In genomic region chr1:180226766-180227165, GRCm38 (mm10) we compare ENCODE assay signal across 8 mouse cellular contexts. TPM values are rescaled to one million over a fixed set of nuclear protein-coding genes. Genes with fewer than 3 reads are reported as not detected.
A peak's percentile ranks its signal among the peaks of the same experiment; 100 is the strongest.
DNase-seq lines count a peak whose midpoint lies in the region; ATAC-seq and TF ChIP-seq lines count a peak whose summit lies in the region.

No protein-coding gene starts in this region.

- no peak for TF ChIP-seq CTCF in gastrocnemius, adult 2 months (IDR thresholded peaks at IDR 0.05)
- TF ChIP-seq CTCF in spleen, adult 2 months (IDR thresholded peaks at IDR 0.05; ENCODE audit: extremely low read depth, insufficient read depth, insufficient read length, insufficient replicate concordance) = no peak
- TF ChIP-seq CTCF in stomach, postnatal 0 days (IDR thresholded peaks at IDR 0.05; ENCODE audit: low read depth) = no peak

- peak overlapping the region; percentile 86; the same call in 1 of the 2 replicates for H3K27ac ChIP-seq in gastrocnemius, adult 2 months
- peak overlapping the region; percentile 89 for H3K27ac ChIP-seq in spleen, adult 2 months (ENCODE audit: insufficient read depth, low read length)
- H3K27ac ChIP-seq in liver, embryonic 12.5 days = peak overlapping the region; percentile 87
- peak overlapping the region; percentile 69; the same call in 1 of the 2 replicates for H3K27ac ChIP-seq in stomach, postnatal 0 days (replicated peaks)

- no peak overlapping the region for H3K4me3 ChIP-seq in gastrocnemius, adult 2 months
- H3K4me3 ChIP-seq in spleen, adult 2 months (ENCODE audit: extremely low read depth, insufficient read depth, insufficient read length) = no peak overlapping the region
- peak overlapping the region; percentile 61; the same call in 1 of the 2 replicates for H3K4me3 ChIP-seq in liver, embryonic 12.5 days
- H3K4me3 ChIP-seq in stomach, postnatal 0 days (ENCODE audit: low read depth, low read length) = no peak overlapping the region

- TF ChIP-seq EP300 in stomach, postnatal 0 days (optimal IDR thresholded peaks at IDR 0.05) = no peak

- TF ChIP-seq POLR2A in spleen, adult 2 months (IDR thresholded peaks at IDR 0.05; ENCODE audit: low read depth, low read length) = no peak

- H3K9me3 ChIP-seq in liver, embryonic 12.5 days (replicated peaks) = peaks cover 4% of the 10 kb centered on the region
- H3K9me3 ChIP-seq in stomach, postnatal 0 days (ENCODE audit: control insufficient read depth, low read length) = no peaks in the 10 kb centered on the region

- ATAC-seq in liver, embryonic 12.5 days = no peak
- no peak for ATAC-seq in stomach, postnatal 0 days (ENCODE audit: low FRiP score, low TSS enrichment)

- no peaks in the 10 kb centered on the region for H3K4me1 ChIP-seq in spleen, adult 2 months (ENCODE audit: control insufficient read depth, insufficient read depth, insufficient read length)
- H3K4me1 ChIP-seq in liver, embryonic 12.5 days = peaks cover 24% of the 10 kb centered on the region
- no peaks in the 10 kb centered on the region for H3K4me1 ChIP-seq in stomach, postnatal 0 days (replicated peaks; ENCODE audit: control insufficient read depth, insufficient read depth)

- 81% methylated on average over 3 of the region's 3 CpGs for WGBS in spleen, adult 2 months
- WGBS in liver, embryonic 12.5 days (ENCODE audit: insufficient replicate concordance) = 76% methylated on average over 3 of the region's 3 CpGs
- 87% methylated on average over 3 of the region's 3 CpGs for WGBS in stomach, postnatal 0 days

- peak overlapping the region; percentile 73 for H3K4me2 ChIP-seq in liver, embryonic 12.5 days
- H3K4me2 ChIP-seq in stomach, postnatal 0 days (replicated peaks; ENCODE audit: low read depth) = no peak overlapping the region

- no peak for DNase-seq in gastrocnemius, adult 2 months
- DNase-seq in gastrocnemius, postnatal 36 days = no peak
- no peak for DNase-seq in spleen, adult 2 months (ENCODE audit: low read depth in 1 of 2, low spot score in 2 of 2)
- no peak for DNase-seq in spleen, postnatal 36 days (ENCODE audit: low spot score in 2 of 2)
- no peak for DNase-seq in stomach, postnatal 0 days (ENCODE audit: low spot score)
- no peak for DNase-seq in right cerebral cortex, postnatal 10 days (ENCODE audit: low spot score in 2 of 2)
- no peak for DNase-seq in right cerebral cortex, postnatal 4 days

- peak overlapping the region; percentile 67 for H3K9ac ChIP-seq in liver, embryonic 12.5 days
- H3K9ac ChIP-seq in stomach, postnatal 0 days (ENCODE audit: low read length) = peak overlapping the region; percentile 47; the same call in 1 of the 2 replicates

- no peaks in the 10 kb centered on the region for H3K27me3 ChIP-seq in spleen, adult 2 months (ENCODE audit: control insufficient read depth, insufficient read depth, low read length)
- no peaks in the 10 kb centered on the region for H3K27me3 ChIP-seq in liver, embryonic 12.5 days (replicated peaks)
- H3K27me3 ChIP-seq in stomach, postnatal 0 days (ENCODE audit: control insufficient read depth, insufficient read depth, low read length) = no peaks in the 10 kb centered on the region

- intact Hi-C loops in gastrocnemius, adult 2 months (cut with DNase I) = no loop called here
- intact Hi-C loops in gastrocnemius, postnatal 36 days (cut with DNase I) = loop anchor here (5.0 kb wide), 1 partner anchor 379 kb away; no protein-coding TSS in a partner anchor

- peaks cover 13% of the 10 kb centered on the region for H3K36me3 ChIP-seq in spleen, adult 2 months (ENCODE audit: control insufficient read depth, insufficient read depth, low read length)
- H3K36me3 ChIP-seq in liver, embryonic 12.5 days = peaks cover 32% of the 10 kb centered on the region
- no peaks in the 10 kb centered on the region; the same call in 1 of the 2 replicates for H3K36me3 ChIP-seq in stomach, postnatal 0 days (ENCODE audit: control insufficient read depth, insufficient read depth, low read length)

RNA-seq across cellular contexts. Expression of gene Coq8a, which starts 27.4 kb away (rescaled TPM):
- 1,000 to 10,000 TPM in 1 of 2 experiments, 100 to 1,000 TPM in 1; 633 to 1,638 TPM for total RNA-seq in gastrocnemius, adult 2 months (2021)
- total RNA-seq in gastrocnemius, postnatal 36 days (2021) = 1,000 to 10,000 TPM in 1 of 2 experiments, 100 to 1,000 TPM in 1; 793 to 1,026 TPM
- 24.0 and 27.5 TPM in 2 replicates for polyA plus RNA-seq in spleen, adult 2 months (2012; rRNA removed)
- polyA plus RNA-seq in liver, embryonic 12.5 days (2016; fragmentation: Nextera tagmentation; extraction: Ambion mirVana) = 5.0 and 7.8 TPM in 2 replicates
- 25.6 and 29.8 TPM in 2 replicates for polyA plus RNA-seq in stomach, postnatal 0 days (2015; fragmentation: Nextera tagmentation; extraction: Ambion mirVana)

RNA-seq across cellular contexts. Expression of gene Psen2, which starts 36.5 kb away (rescaled TPM):
- total RNA-seq in gastrocnemius, adult 2 months (2021) = 1 to 10 TPM; 7.8 to 9.5 TPM
- 1 to 10 TPM; 7.9 to 8.0 TPM for total RNA-seq in gastrocnemius, postnatal 36 days (2021)
- polyA plus RNA-seq in spleen, adult 2 months (2012; rRNA removed) = 93.6 and 101 TPM in 2 replicates
- polyA plus RNA-seq in liver, embryonic 12.5 days (2016; fragmentation: Nextera tagmentation; extraction: Ambion mirVana) = 20.9 and 21.3 TPM in 2 replicates
- polyA plus RNA-seq in stomach, postnatal 0 days (2015; fragmentation: Nextera tagmentation; extraction: Ambion mirVana) = 14.3 and 15.2 TPM in 2 replicates
